Mouse (Mus musculus) liver, adult 2 months (tissue): ENCODE measurements at regions not wholly inside any gene's neighbourhood (a gene's known extent, or its start where the extent isn't known, plus 50 kb on each side); places are given as distances from the start of the nearest gene placed in this dataset.

Experiments used
- DNase-seq: peaks from one replicate; pipeline ENCODE4 v3.0.0-alpha.2; 2011; ENCODE audit warnings: low read depth, low spot score; ENCODE audit errors: extremely low read depth
- H3K27ac ChIP-seq: fragments of 200-500 bp; replicated peaks from 2 replicates; pipeline ENCODE4 v1.5.1; 2012; ENCODE audit warnings: low read depth, mild to moderate bottlenecking, control low read depth, inconsistent platforms, low read length; ENCODE audit not compliant: insufficient read depth
- H3K27me3 ChIP-seq: fragments of 200-500 bp; 2 replicates; pipeline ENCODE4 v1.6.1; 2012; ENCODE audit warnings: mild to moderate bottlenecking, moderate library complexity, low read length, inconsistent platforms; ENCODE audit not compliant: control insufficient read depth, insufficient read depth
- H3K36me3 ChIP-seq: fragments of 200-500 bp; 2 replicates; pipeline ENCODE4 v1.6.1; 2012; ENCODE audit warnings: low read length, inconsistent platforms; ENCODE audit not compliant: control insufficient read depth, insufficient read depth
- H3K4me1 ChIP-seq: fragments of 200-500 bp; 2 replicates; pipeline ENCODE4 v1.6.1; 2011; ENCODE audit warnings: low read length; ENCODE audit not compliant: control insufficient read depth, insufficient read depth
- H3K4me3 ChIP-seq: fragments of 200-500 bp; 2 replicates; pipeline ENCODE4 v1.5.1; 2011; ENCODE audit warnings: low read depth, mild to moderate bottlenecking, control low read depth, low read length, moderate library complexity; ENCODE audit not compliant: insufficient read depth
- H3K79me2 ChIP-seq: fragments of 200-500 bp; 2 replicates; pipeline ENCODE4 v1.6.1; 2012; ENCODE audit warnings: inconsistent platforms, mild to moderate bottlenecking, low read length, moderate library complexity; ENCODE audit not compliant: control insufficient read depth, insufficient read depth
- H3K9ac ChIP-seq: fragments of 200-500 bp; 2 replicates; pipeline ENCODE4 v1.6.1; 2012; ENCODE audit warnings: low read depth, mild to moderate bottlenecking, control low read depth, inconsistent platforms, low read length
- CTCF ChIP-seq: fragments of 200-500 bp; IDR thresholded peaks from 2 replicates; pipeline ENCODE4 v1.5.1; 2011; ENCODE audit warnings: low read depth, low read length, control low read depth
- POLR2A ChIP-seq: fragments of 200-500 bp; IDR thresholded peaks from 2 replicates; pipeline ENCODE4 v1.6.1; 2011; ENCODE audit warnings: low read length, control low read depth; ENCODE audit not compliant: insufficient read depth; ENCODE audit errors: extremely low read depth
- WGBS: fragments of 180-500 bp; shearing (Covaris S2); methylation state at CpG from one replicate; pipeline ENCODE4 v1.1.7; 2018; 5-methylcytosine and 5-hydroxymethylcytosine counted together

DNA sequence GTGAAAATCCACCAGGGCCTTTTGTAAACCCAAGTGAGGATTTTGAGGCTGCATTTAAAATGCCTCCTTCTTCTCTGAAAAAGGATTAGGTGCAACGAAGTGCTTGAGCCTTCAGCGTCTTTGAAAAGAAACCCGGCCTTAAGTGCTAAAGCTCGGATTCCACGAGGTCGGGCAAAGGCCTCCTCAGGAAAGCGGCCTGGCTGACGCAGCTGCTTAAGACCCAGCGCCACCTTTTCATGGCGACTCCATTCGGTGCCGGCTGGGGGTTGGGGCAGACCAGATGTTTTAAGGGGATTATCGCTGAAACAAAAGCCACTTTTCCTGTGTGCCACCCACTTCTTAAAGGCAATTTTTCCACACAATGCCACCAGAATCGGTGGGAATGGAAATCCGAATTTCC is 61.6 kb upstream of the 4932438H23Rik start:
- Histone ChIP-seq H3K27me3 (no peaks in the 10 kb centered on the region; the same call in 1 of the 2 replicates), H3K36me3 (no peaks in the 10 kb centered on the region), H3K79me2 (no peaks in the 10 kb centered on the region), H3K4me1 (no peaks in the 10 kb centered on the region), H3K9ac (no peak overlapping the region), H3K27ac (no peak overlapping the region), H3K4me3 (no peak overlapping the region)
- DNase-seq, result no peak
- WGBS, result 53% methylated on average over 15 of the region's 15 CpGs
- TF ChIP-seq POLR2A (no peak), CTCF (no peak)

DNA sequence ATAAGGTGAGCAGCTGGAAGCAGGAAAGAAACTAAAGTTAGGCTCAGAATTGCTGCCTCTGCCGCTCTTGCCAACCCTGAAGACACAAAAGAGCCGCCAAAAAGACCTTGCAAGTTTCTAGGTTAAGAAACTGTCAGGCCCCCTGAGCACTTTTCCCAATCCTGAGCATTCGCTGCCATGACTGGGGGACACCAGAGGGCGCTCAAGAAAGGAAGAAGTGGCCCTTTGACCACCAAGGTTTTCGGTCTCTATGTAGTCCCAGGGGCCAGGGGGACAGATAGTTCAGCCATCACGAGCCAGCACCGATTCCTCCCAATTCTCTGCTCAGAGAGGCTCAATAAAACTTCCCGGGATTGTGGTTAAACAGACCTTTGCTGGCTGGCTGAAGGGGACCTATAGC is 64.6 kb upstream of the Olig2 start:
- Histone ChIP-seq H3K79me2 (no peaks in the 10 kb centered on the region), H3K27ac (no peak overlapping the region), H3K27me3 (no peaks in the 10 kb centered on the region; the same call in 1 of the 2 replicates), H3K4me1 (no peaks in the 10 kb centered on the region), H3K36me3 (no peaks in the 10 kb centered on the region), H3K4me3 (no peak overlapping the region), H3K9ac (no peak overlapping the region)
- 23% methylated on average over 8 of the region's 8 CpGs for WGBS
- DNase-seq, result no peak
- TF ChIP-seq POLR2A (no peak), CTCF (peak; percentile 67)

GRCm38 (mm10) chr16:91161616-91162015 is 63.6 kb upstream of the Olig2 start:
- Histone ChIP-seq H3K36me3 (no peaks in the 10 kb centered on the region), H3K4me3 (no peak overlapping the region), H3K27ac (no peak overlapping the region), H3K4me1 (no peaks in the 10 kb centered on the region), H3K27me3 (no peaks in the 10 kb centered on the region; the same call in 1 of the 2 replicates), H3K9ac (no peak overlapping the region), H3K79me2 (no peaks in the 10 kb centered on the region)
- WGBS, result 74% methylated on average over 6 of the region's 6 CpGs
- DNase-seq, result no peak
- TF ChIP-seq CTCF, result no peak
- TF ChIP-seq POLR2A, result no peak

GRCm38 (mm10) chr16:91162381-91162780 is 62.9 kb upstream of the Olig2 start:
- Histone ChIP-seq H3K79me2 (no peaks in the 10 kb centered on the region), H3K27me3 (no peaks in the 10 kb centered on the region; the same call in 1 of the 2 replicates), H3K27ac (no peak overlapping the region), H3K4me3 (no peak overlapping the region), H3K4me1 (no peaks in the 10 kb centered on the region), H3K36me3 (no peaks in the 10 kb centered on the region), H3K9ac (no peak overlapping the region)
- TF ChIP-seq CTCF (no peak), POLR2A (no peak)
- DNase-seq, result no peak
- 69% methylated on average over 6 of the region's 6 CpGs for WGBS

DNA sequence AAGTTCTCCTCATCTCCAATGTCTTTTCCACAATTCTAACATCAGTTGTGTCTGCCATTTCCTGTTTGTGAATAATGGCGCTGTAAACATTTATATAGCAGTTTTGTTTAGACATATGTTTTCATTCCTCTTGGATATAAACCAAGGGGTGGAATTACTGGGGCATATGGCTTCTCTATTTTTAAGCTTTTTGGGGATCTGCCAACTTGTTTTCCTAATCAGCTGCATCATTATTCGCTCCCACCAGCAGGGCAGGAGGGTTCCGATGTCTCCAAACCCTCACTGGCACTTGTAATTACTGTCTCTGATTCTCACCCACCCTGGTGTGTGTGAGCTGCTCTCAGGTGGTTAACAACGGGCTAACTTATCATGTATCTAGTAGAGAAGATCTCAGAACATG is 59.4 kb upstream of the Olig2 start:
- Histone ChIP-seq H3K79me2 (no peaks in the 10 kb centered on the region), H3K9ac (no peak overlapping the region), H3K36me3 (no peaks in the 10 kb centered on the region), H3K4me1 (no peaks in the 10 kb centered on the region), H3K4me3 (no peak overlapping the region), H3K27ac (no peak overlapping the region), H3K27me3 (peaks cover 3% of the 10 kb centered on the region; the same call in 1 of the 2 replicates)
- no peak for TF ChIP-seq CTCF
- 86% methylated on average over 4 of the region's 4 CpGs for WGBS
- no peak for DNase-seq

- Histone ChIP-seq H3K79me2 (no peaks in the 10 kb centered on the region), H3K9ac (no peak overlapping the region), H3K4me3 (no peak overlapping the region), H3K27me3 (peaks cover 3% of the 10 kb centered on the region; the same call in 1 of the 2 replicates), H3K36me3 (no peaks in the 10 kb centered on the region), H3K27ac (no peak overlapping the region), H3K4me1 (no peaks in the 10 kb centered on the region)
- peak; percentile 14 for DNase-seq
- TF ChIP-seq POLR2A (no peak), CTCF (peak; percentile 39; the same call in 1 of the 2 replicates)
Observed at GRCm38 (mm10) chr16:91166866-91167265, 58.4 kb upstream of the Olig2 start.
